ENCODE assay signal across 9 mouse cellular contexts in genomic region chr3:105799375-105799774, GRCm38 (mm10). TPM values are rescaled to one million over a fixed set of nuclear protein-coding genes. Genes with fewer than 3 reads are reported as not detected.
A peak's percentile ranks its signal among the peaks of the same experiment; 100 is the strongest.
DNase-seq lines count a peak whose midpoint lies in the region; ATAC-seq and TF ChIP-seq lines count a peak whose summit lies in the region.
"Had no signal": no experiment of that assay in that cellular context is flagged by ENCODE, and none has a peak within 500 bp of the region (broad histone marks: within the 10 kb centered on the region; RNA-seq: fewer than 3 reads in every experiment).

No protein-coding gene starts in this region.

- no peak for TF ChIP-seq CTCF in lung, adult 2 months (IDR thresholded peaks at IDR 0.05; ENCODE audit: insufficient read depth, low read length)
- TF ChIP-seq CTCF in intestine, postnatal 0 days (IDR thresholded peaks at IDR 0.05; ENCODE audit: low read depth) = no peak

- no peak overlapping the region for H3K9ac ChIP-seq in forebrain, embryonic 11.5 days (ENCODE audit: low read length)
- peak overlapping the region; percentile 86; the same call in 1 of the 2 replicates for H3K9ac ChIP-seq in intestine, postnatal 0 days (ENCODE audit: low read depth, low read length)
- no peak overlapping the region for H3K9ac ChIP-seq in neural tube, embryonic 12.5 days

- H3K27ac ChIP-seq in forebrain, embryonic 11.5 days (ENCODE audit: low read depth, low read length) = no peak overlapping the region
- no peak overlapping the region for H3K27ac ChIP-seq in intestine, postnatal 0 days (ENCODE audit: low read depth, low read length)
- no peak overlapping the region for H3K27ac ChIP-seq in neural tube, embryonic 12.5 days

- 25% methylated on average over 4 of the region's 4 CpGs for WGBS in lung, adult 2 months
- 72% methylated on average over 4 of the region's 4 CpGs for WGBS in forebrain, embryonic 11.5 days
- WGBS in intestine, postnatal 0 days = 54% methylated on average over 4 of the region's 4 CpGs
- WGBS in neural tube, embryonic 12.5 days = 71% methylated on average over 4 of the region's 4 CpGs

- no peak for TF ChIP-seq POLR2A in lung, adult 2 months (IDR thresholded peaks at IDR 0.05; ENCODE audit: borderline replicate concordance, extremely low read depth, low read depth, low read length)

- ATAC-seq in forebrain, embryonic 11.5 days (replicated peaks; ENCODE audit: low FRiP score) = no peak
- ATAC-seq in intestine, postnatal 0 days = no peak
- ATAC-seq in neural tube, embryonic 12.5 days (ENCODE audit: low FRiP score, low read depth) = no peak

- no peak for DNase-seq in lung, adult 2 months
- no peak for DNase-seq in lung, postnatal 25 days (ENCODE audit: low spot score)
- DNase-seq in forebrain, embryonic 11.5 days (ENCODE audit: low spot score) = no peak
- no peak for DNase-seq in adrenal gland, postnatal 14 days
- no peak for DNase-seq in left cerebral cortex, postnatal 14 days (ENCODE audit: low spot score in 2 of 2)
- DNase-seq in gastrocnemius, postnatal 10 days = no peak
- DNase-seq: right cerebral cortex, postnatal 25 days had no signal

- intact Hi-C loops in left cerebral cortex, postnatal 14 days (cut with DNase I) = no loop called here

- no peaks in the 10 kb centered on the region for H3K9me3 ChIP-seq in forebrain, embryonic 11.5 days (ENCODE audit: control insufficient read depth, low read length)
- no peaks in the 10 kb centered on the region for H3K9me3 ChIP-seq in intestine, postnatal 0 days (ENCODE audit: control insufficient read depth)
- no peaks in the 10 kb centered on the region for H3K9me3 ChIP-seq in neural tube, embryonic 12.5 days

- no peaks in the 10 kb centered on the region for H3K36me3 ChIP-seq in forebrain, embryonic 11.5 days (ENCODE audit: control insufficient read depth, insufficient read depth, low read length)
- H3K36me3 ChIP-seq in intestine, postnatal 0 days (ENCODE audit: control insufficient read depth, insufficient read depth) = no peaks in the 10 kb centered on the region
- H3K36me3 ChIP-seq in neural tube, embryonic 12.5 days = no peaks in the 10 kb centered on the region

- H3K27me3 ChIP-seq in forebrain, embryonic 11.5 days (ENCODE audit: control insufficient read depth, insufficient read depth, low read length) = no peaks in the 10 kb centered on the region
- no peaks in the 10 kb centered on the region for H3K27me3 ChIP-seq in intestine, postnatal 0 days (replicated peaks; ENCODE audit: control insufficient read depth, insufficient read depth, low read length)
- no peaks in the 10 kb centered on the region for H3K27me3 ChIP-seq in neural tube, embryonic 12.5 days (replicated peaks)

- peak overlapping the region; percentile 11 for H3K4me3 ChIP-seq in lung, adult 2 months (replicated peaks; ENCODE audit: extremely low read depth, low read depth, low read length)
- no peak overlapping the region for H3K4me3 ChIP-seq in forebrain, embryonic 11.5 days (ENCODE audit: low read depth, low read length)
- peak overlapping the region; percentile 88; the same call in 1 of the 2 replicates for H3K4me3 ChIP-seq in intestine, postnatal 0 days (ENCODE audit: low read depth, low read length)
- no peak overlapping the region for H3K4me3 ChIP-seq in neural tube, embryonic 12.5 days

- H3K4me2 ChIP-seq in forebrain, embryonic 11.5 days (ENCODE audit: low read depth, low read length, severe bottlenecking) = peak overlapping the region; percentile 67; the same call in 1 of the 2 replicates
- peak overlapping the region; percentile 73 for H3K4me2 ChIP-seq in intestine, postnatal 0 days (replicated peaks; ENCODE audit: low read depth)
- H3K4me2 ChIP-seq in neural tube, embryonic 12.5 days (replicated peaks) = peak overlapping the region; percentile 70

- H3K4me1 ChIP-seq in lung, adult 2 months (ENCODE audit: control insufficient read depth, insufficient read depth, low read length) = peaks cover 41% of the 10 kb centered on the region
- H3K4me1 ChIP-seq in forebrain, embryonic 11.5 days (replicated peaks; ENCODE audit: control insufficient read depth, insufficient read depth, low read length) = peaks cover 2% of the 10 kb centered on the region; the same call in 1 of the 2 replicates
- H3K4me1 ChIP-seq in intestine, postnatal 0 days (replicated peaks; ENCODE audit: control insufficient read depth, insufficient read depth, low read length) = peaks cover 17% of the 10 kb centered on the region
- peaks cover 8% of the 10 kb centered on the region for H3K4me1 ChIP-seq in neural tube, embryonic 12.5 days

RNA-seq across cellular contexts. Expression of gene Rap1a, which starts 1.8 kb away (rescaled TPM):
- 8.2 and 18.1 TPM in 2 replicates for polyA plus RNA-seq in lung, adult 2 months (2012; rRNA removed)
- polyA plus RNA-seq in forebrain, embryonic 11.5 days (2014; fragmentation: Nextera tagmentation; extraction: Ambion mirVana) = 75.9 and 84.3 TPM in 2 replicates
- polyA plus RNA-seq in intestine, postnatal 0 days (2015; fragmentation: Nextera tagmentation; extraction: Ambion mirVana) = 119 and 121 TPM in 2 replicates
- polyA plus RNA-seq in neural tube, embryonic 12.5 days (2016; fragmentation: Nextera tagmentation; extraction: Ambion mirVana) = 76.6 and 76.9 TPM in 2 replicates
- total RNA-seq in adrenal gland, postnatal 14 days (2021) = 184 and 206 TPM in 2 replicates
- total RNA-seq in left cerebral cortex, postnatal 14 days (2021) = 10 to 100 TPM; 76.5 to 84.1 TPM
- 100 to 1,000 TPM; 126 to 130 TPM for total RNA-seq in gastrocnemius, postnatal 10 days (2021)

Comparison
In these comparisons a context has a peak if more than half of its experiments do, and no peak if none do; other contexts are left out.
1. H3K4me3 ChIP-seq: peak in lung, adult 2 months (single experiment) and intestine, postnatal 0 days (single experiment); none in forebrain, embryonic 11.5 days (single experiment) and neural tube, embryonic 12.5 days (single experiment).
2. Peak in every context shown above with its lines, with median percentiles within 50 percentile points of each other: H3K4me2 ChIP-seq.